Mouse (Mus musculus): ENCODE measurements around the gene Gm10322.

GRCm38 (mm10) chr10:59600516-59600915, 15.3 kb upstream of the Gm10322 start:
- TF ChIP-seq CTCF (IDR thresholded peaks at IDR 0.05; ENCODE audit: extremely low read depth, insufficient read depth, low read length): no peak
- no peak for TF ChIP-seq POLR2A (IDR thresholded peaks at IDR 0.05; ENCODE audit: extremely low read depth, insufficient read depth, low read length)
